Mouse (Mus musculus) stomach, postnatal 0 days (tissue): ENCODE data around the gene Traf4. TPM values are rescaled to one million over a fixed set of nuclear protein-coding genes. Genes with fewer than 3 reads are reported as not detected.
"Not testable (repeated sequence)": the region's sequence is repeated elsewhere in the genome, so short reads cannot be mapped to it uniquely, and the experiment has no call there.

Source experiments
- ATAC-seq: fragments of 200-750 bp; cut with Nextera tagmentation; 2 replicates; pipeline ENCODE4 v1.8.0; 2017; ENCODE audit not compliant: low FRiP score, low TSS enrichment
- DNase-seq: peaks from one replicate; pipeline ENCODE4 v3.0.0-alpha.2; 2016; ENCODE audit warnings: low spot score
- H3K27ac ChIP-seq: fragments of 300-500 bp; sonication (generic); replicated peaks from 2 replicates; pipeline ENCODE4 v1.5.1; 2014; ENCODE audit warnings: mild to moderate bottlenecking, control low read depth
- H3K27me3 ChIP-seq: fragments of 300-500 bp; sonication (generic); 2 replicates; pipeline ENCODE4 v1.6.1; 2014; ENCODE audit warnings: low read length; ENCODE audit not compliant: control insufficient read depth, insufficient read depth
- H3K36me3 ChIP-seq: fragments of 300-500 bp; sonication (generic); 2 replicates; pipeline ENCODE4 v1.6.1; 2014; ENCODE audit warnings: low read length, mixed read lengths; ENCODE audit not compliant: control insufficient read depth, insufficient read depth
- H3K4me1 ChIP-seq: fragments of 300-500 bp; sonication (generic); replicated peaks from 2 replicates; pipeline ENCODE4 v1.6.1; 2014; ENCODE audit warnings: antibody characterized with exemption; ENCODE audit not compliant: control insufficient read depth, insufficient read depth
- H3K4me2 ChIP-seq: fragments of 300-500 bp; sonication (generic); replicated peaks from 2 replicates; pipeline ENCODE4 v1.6.1; 2014; ENCODE audit warnings: low read depth, mild to moderate bottlenecking, control low read depth, moderate library complexity
- H3K4me3 ChIP-seq: fragments of 300-500 bp; sonication (generic); 2 replicates; pipeline ENCODE4 v1.5.1; 2014; ENCODE audit warnings: low read depth, low read length, control low read depth
- H3K9ac ChIP-seq: fragments of 300-500 bp; sonication (generic); 2 replicates; pipeline ENCODE4 v1.6.1; 2014; ENCODE audit warnings: mild to moderate bottlenecking, low read length, control low read depth, mixed read lengths
- H3K9me3 ChIP-seq: fragments of 300-500 bp; sonication (generic); 2 replicates; pipeline ENCODE4 v1.6.1; 2016; ENCODE audit warnings: low read length; ENCODE audit not compliant: control insufficient read depth
- CTCF ChIP-seq: IDR thresholded peaks from 2 replicates; pipeline ENCODE4 v1.5.1; 2016; ENCODE audit warnings: antibody characterized with exemption, low read depth, mild to moderate bottlenecking, moderate library complexity
- EP300 ChIP-seq: optimal IDR thresholded peaks from 2 replicates; pipeline ENCODE3; 2016; ENCODE audit warnings: antibody characterized with exemption
- WGBS: fragments of 180-500 bp; shearing (Covaris S2); extraction: QIAGEN DNeasy Blood & Tissue Kit; methylation state at CpG from one replicate; pipeline ENCODE4 v1.1.7; 2014; 5-methylcytosine and 5-hydroxymethylcytosine counted together
- polyA plus RNA-seq: library from polyadenylated mRNA; unstranded; fragments of >200 nt; fragmentation: Nextera tagmentation; extraction: Ambion mirVana; gene quantifications from 2 replicates; pipeline ENCODE4 v1.2.1, GENCODE M21; 2015

Traf4 gene
- polyA plus RNA-seq, 1 experiment from 2014 or later, result 22.4 TPM

GRCm38 (mm10) chr11:78136132-78136531 is 29.3 kb downstream of the Traf4 start:
- Histone ChIP-seq H3K4me1 (no peaks in the 10 kb centered on the region), H3K36me3 (no peaks in the 10 kb centered on the region), H3K9ac (no peak overlapping the region), H3K4me3 (no peak overlapping the region), H3K27me3 (no peaks in the 10 kb centered on the region), H3K27ac (no peak overlapping the region), H3K4me2 (no peak overlapping the region), H3K9me3 (no peaks in the 10 kb centered on the region)
- no peak for TF ChIP-seq EP300
- no peak for TF ChIP-seq CTCF
- 65% methylated on average over 1 of the region's 1 CpGs for WGBS
- no peak for DNase-seq
- ATAC-seq, result no peak

- not testable (repeated sequence) for ATAC-seq, H3K4me2 ChIP-seq, H3K36me3 ChIP-seq, H3K9ac ChIP-seq, H3K4me1 ChIP-seq, H3K27ac ChIP-seq, H3K27me3 ChIP-seq, H3K9me3 ChIP-seq, H3K4me3 ChIP-seq
- DNase-seq, result peak; percentile 29
- WGBS, result 77% methylated on average over 7 of the region's 7 CpGs
Observed at GRCm38 (mm10) chr11:78135314-78135713, 30.1 kb downstream of the Traf4 start.

GRCm38 (mm10) chr11:78134344-78134743 is 31.0 kb downstream of the Traf4 start:
- Histone ChIP-seq H3K9me3 (no peaks in the 10 kb centered on the region), H3K36me3 (no peaks in the 10 kb centered on the region), H3K27me3 (no peaks in the 10 kb centered on the region), H3K4me2 (no peak overlapping the region), H3K4me3 (no peak overlapping the region), H3K4me1 (no peaks in the 10 kb centered on the region), H3K9ac (no peak overlapping the region), H3K27ac (no peak overlapping the region)
- TF ChIP-seq CTCF (no peak), EP300 (no peak)
- ATAC-seq (no peak), DNase-seq (no peak)
- WGBS, result 71% methylated on average over 3 of the region's 3 CpGs

GRCm38 (mm10) chr11:78133915-78134314 is 31.5 kb downstream of the Traf4 start:
- TF ChIP-seq EP300, result no peak
- Histone ChIP-seq H3K4me2 (no peak overlapping the region), H3K27ac (no peak overlapping the region), H3K9me3 (no peaks in the 10 kb centered on the region), H3K27me3 (no peaks in the 10 kb centered on the region), H3K36me3 (no peaks in the 10 kb centered on the region), H3K4me1 (no peaks in the 10 kb centered on the region), H3K4me3 (no peak overlapping the region), H3K9ac (no peak overlapping the region)
- WGBS, result 88% methylated on average over 6 of the region's 6 CpGs
- DNase-seq, result no peak
- no peak for ATAC-seq

- no peak for ATAC-seq
- Histone ChIP-seq H3K4me2 (no peak overlapping the region), H3K4me3 (no peak overlapping the region), H3K9ac (no peak overlapping the region), H3K4me1 (no peaks in the 10 kb centered on the region), H3K9me3 (no peaks in the 10 kb centered on the region), H3K36me3 (no peaks in the 10 kb centered on the region), H3K27me3 (no peaks in the 10 kb centered on the region), H3K27ac (no peak overlapping the region)
- TF ChIP-seq EP300 (no peak), CTCF (no peak)
- 72% methylated on average over 8 of the region's 8 CpGs for WGBS
- DNase-seq, result no peak
Observed at GRCm38 (mm10) chr11:78129458-78129857, 35.9 kb downstream of the Traf4 start.

- Histone ChIP-seq H3K27ac (no peak overlapping the region), H3K4me2 (no peak overlapping the region), H3K36me3 (no peaks in the 10 kb centered on the region), H3K4me1 (no peaks in the 10 kb centered on the region), H3K27me3 (no peaks in the 10 kb centered on the region), H3K4me3 (no peak overlapping the region), H3K9me3 (no peaks in the 10 kb centered on the region), H3K9ac (no peak overlapping the region)
- 56% methylated on average over 4 of the region's 4 CpGs for WGBS
- TF ChIP-seq EP300 (no peak), CTCF (no peak)
- ATAC-seq, result no peak
- no peak for DNase-seq
Observed at GRCm38 (mm10) chr11:78126739-78127138, 38.6 kb downstream of the Traf4 start.
